Mouse (Mus musculus): ENCODE measurements around the gene Pom121.

DNA sequence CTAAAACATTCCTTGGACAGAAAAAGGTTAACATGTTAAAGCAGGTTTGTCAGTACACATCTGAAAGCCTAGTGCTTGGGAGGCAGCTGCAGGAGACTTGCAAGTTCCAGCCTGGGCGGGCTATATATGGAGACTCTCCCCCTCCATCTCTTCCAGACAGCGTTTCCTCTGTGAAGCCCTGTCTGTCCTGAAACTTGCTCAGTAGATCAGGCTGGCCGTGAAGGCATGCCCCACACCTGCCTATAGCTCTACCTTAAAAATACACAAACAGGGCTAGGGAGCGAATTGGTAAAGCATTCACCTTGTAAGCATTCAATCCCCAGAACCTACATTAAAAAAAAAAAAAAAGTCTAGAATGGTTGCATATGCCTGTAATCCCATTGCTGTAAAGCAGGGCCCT lies 64.9 kb downstream of the Pom121 start:
- TF ChIP-seq CTCF (IDR thresholded peaks at IDR 0.05; ENCODE audit: borderline replicate concordance, extremely low read depth, insufficient read depth, insufficient read length) = no peak
- no peak for TF ChIP-seq POLR2A (IDR thresholded peaks at IDR 0.05; ENCODE audit: borderline replicate concordance, extremely low read depth, insufficient read depth, insufficient read length, poor library complexity, severe bottlenecking)
